Mouse (Mus musculus) midbrain, embryonic 10.5 days (tissue): ENCODE results near the gene Rps23. TPM values are rescaled to one million over a fixed set of nuclear protein-coding genes. Genes with fewer than 3 reads are reported as not detected.

Experiments
- DNase-seq: peaks from one replicate; pipeline ENCODE4 v3.0.0-alpha.2; 2017; ENCODE audit warnings: low spot score
- H3K27ac ChIP-seq: fragments of 300-500 bp; sonication (generic); replicated peaks from 2 replicates; pipeline ENCODE4 v1.5.1; 2016; ENCODE audit warnings: mild to moderate bottlenecking
- H3K27me3 ChIP-seq: fragments of 300-500 bp; sonication (generic); 2 replicates; pipeline ENCODE4 v1.6.1; 2016; ENCODE audit warnings: low read depth, mild to moderate bottlenecking; ENCODE audit not compliant: poor library complexity, severe bottlenecking
- H3K36me3 ChIP-seq: fragments of 300-500 bp; sonication (generic); 2 replicates; pipeline ENCODE4 v1.6.1; 2016; ENCODE audit warnings: mild to moderate bottlenecking, moderate library complexity
- H3K4me1 ChIP-seq: fragments of 300-500 bp; sonication (generic); 2 replicates; pipeline ENCODE4 v1.6.1; 2016
- H3K4me3 ChIP-seq: fragments of 300-500 bp; sonication (generic); 2 replicates; pipeline ENCODE4 v1.5.1; 2016; ENCODE audit warnings: mild to moderate bottlenecking, moderate library complexity
- H3K9me3 ChIP-seq: fragments of 300-500 bp; sonication (generic); replicated peaks from 2 replicates; pipeline ENCODE4 v1.6.1; 2016; ENCODE audit warnings: mild to moderate bottlenecking
- WGBS: fragments of 180-500 bp; shearing (Covaris S2); methylation state at CpG from one replicate; pipeline ENCODE4 v1.1.7; 2016; 5-methylcytosine and 5-hydroxymethylcytosine counted together
- polyA plus RNA-seq: library from polyadenylated mRNA; unstranded; fragments of >200 nt; fragmentation: Nextera tagmentation; extraction: Ambion mirVana; gene quantifications from 2 replicates; pipeline ENCODE4 v1.2.1, GENCODE M21; 2016

The Rps23 gene
- polyA plus RNA-seq, 1 experiment from 2014 or later, result 190 TPM

GRCm38 (mm10) chr13:90958894-90959293, 36.1 kb downstream of the Rps23 start:
- no peaks in the 10 kb centered on the region for H3K27me3 ChIP-seq
- no peak for DNase-seq
- no peak overlapping the region for H3K4me3 ChIP-seq
- no peaks in the 10 kb centered on the region for H3K9me3 ChIP-seq
- no peak overlapping the region for H3K27ac ChIP-seq
- peaks cover 21% of the 10 kb centered on the region for H3K4me1 ChIP-seq
- no peaks in the 10 kb centered on the region for H3K36me3 ChIP-seq
- 50% methylated on average over 2 of the region's 2 CpGs for WGBS

- Histone ChIP-seq H3K36me3 (no peaks in the 10 kb centered on the region), H3K27ac (no peak overlapping the region), H3K27me3 (no peaks in the 10 kb centered on the region), H3K4me3 (no peak overlapping the region), H3K9me3 (no peaks in the 10 kb centered on the region), H3K4me1 (peaks cover 21% of the 10 kb centered on the region)
- WGBS, result 80% methylated on average over 8 of the region's 8 CpGs
- DNase-seq, result no peak
These were observed 37.8 kb downstream of the Rps23 start for GRCm38 (mm10) chr13:90960591-90960990.

- Histone ChIP-seq H3K27me3 (no peaks in the 10 kb centered on the region), H3K27ac (no peak overlapping the region), H3K9me3 (no peaks in the 10 kb centered on the region), H3K36me3 (no peaks in the 10 kb centered on the region), H3K4me1 (peaks cover 21% of the 10 kb centered on the region), H3K4me3 (no peak overlapping the region)
- WGBS, result 67% methylated on average over 10 of the region's 10 CpGs
- DNase-seq, result no peak
These were observed 40.3 kb downstream of the Rps23 start for GRCm38 (mm10) chr13:90962836-90963760.

- H3K27me3 ChIP-seq, result no peaks in the 10 kb centered on the region
- H3K36me3 ChIP-seq, result no peaks in the 10 kb centered on the region
- H3K4me3 ChIP-seq, result no peak overlapping the region
- no peaks in the 10 kb centered on the region for H3K9me3 ChIP-seq
- no peak overlapping the region for H3K27ac ChIP-seq
- peaks cover 15% of the 10 kb centered on the region for H3K4me1 ChIP-seq
- WGBS, result 93% methylated on average over 4 of the region's 4 CpGs
- no peak for DNase-seq
These were observed 41.8 kb downstream of the Rps23 start for GRCm38 (mm10) chr13:90964511-90964910.

- Histone ChIP-seq H3K27me3 (no peaks in the 10 kb centered on the region), H3K4me1 (peaks cover 10% of the 10 kb centered on the region)
- 79% methylated on average over 8 of the region's 8 CpGs for WGBS
These were observed 43.2 kb downstream of the Rps23 start for GRCm38 (mm10) chr13:90965996-90966395.

GRCm38 (mm10) chr13:90967422-90967821, 44.7 kb downstream of the Rps23 start:
- peak; percentile 78 for DNase-seq
- H3K27ac ChIP-seq, result no peak overlapping the region
- H3K36me3 ChIP-seq, result no peaks in the 10 kb centered on the region
- H3K27me3 ChIP-seq, result no peaks in the 10 kb centered on the region
- H3K4me3 ChIP-seq, result no peak overlapping the region
- H3K9me3 ChIP-seq, result no peaks in the 10 kb centered on the region
- H3K4me1 ChIP-seq, result peaks cover 10% of the 10 kb centered on the region
- 7% methylated on average over 4 of the region's 4 CpGs for WGBS

More at GRCm38 (mm10) chr13:90965996-90966395, 43.2 kb downstream of the Rps23 start:
- H3K27ac ChIP-seq, result no peak overlapping the region
- H3K9me3 ChIP-seq, result no peaks in the 10 kb centered on the region
- H3K36me3 ChIP-seq, result no peaks in the 10 kb centered on the region
- H3K4me3 ChIP-seq, result no peak overlapping the region
- no peak for DNase-seq

GRCm38 (mm10) chr13:90968940-90969339, 46.2 kb downstream of the Rps23 start:
- no peak for DNase-seq
- Histone ChIP-seq H3K4me3 (no peak overlapping the region), H3K4me1 (peaks cover 6% of the 10 kb centered on the region), H3K9me3 (no peaks in the 10 kb centered on the region), H3K36me3 (no peaks in the 10 kb centered on the region), H3K27me3 (no peaks in the 10 kb centered on the region), H3K27ac (no peak overlapping the region)
- WGBS, result 83% methylated on average over 4 of the region's 4 CpGs

- H3K9me3 ChIP-seq, result no peaks in the 10 kb centered on the region
- no peak overlapping the region for H3K27ac ChIP-seq
- H3K36me3 ChIP-seq, result no peaks in the 10 kb centered on the region
- 90% methylated on average over 10 of the region's 10 CpGs for WGBS
- H3K27me3 ChIP-seq, result no peaks in the 10 kb centered on the region
- no peak overlapping the region for H3K4me3 ChIP-seq
- peaks cover 6% of the 10 kb centered on the region for H3K4me1 ChIP-seq
- DNase-seq, result no peak
These were observed 47.7 kb downstream of the Rps23 start for GRCm38 (mm10) chr13:90970259-90971017.

- Histone ChIP-seq H3K9me3 (no peaks in the 10 kb centered on the region), H3K27ac (no peak overlapping the region), H3K4me1 (peaks cover 6% of the 10 kb centered on the region), H3K4me3 (no peak overlapping the region), H3K36me3 (no peaks in the 10 kb centered on the region), H3K27me3 (no peaks in the 10 kb centered on the region)
- WGBS, result 55% methylated on average over 7 of the region's 7 CpGs
- no peak for DNase-seq
These were observed 50.7 kb downstream of the Rps23 start for GRCm38 (mm10) chr13:90973409-90973808.

Other genes with a start within 250 kb of the Rps23 start
- gene Atp6ap1l, start 17.6 kb upstream of the Rps23 start, polyA plus RNA-seq, result not detected in 2 replicates